Mouse (Mus musculus) testis, adult 2 months (tissue): ENCODE measurements around the gene Trip11. TPM values are rescaled to one million over a fixed set of nuclear protein-coding genes. Genes with fewer than 3 reads are reported as not detected.
A peak's percentile ranks its signal among the peaks of the same experiment; 100 is the strongest.

Experiments used
- H3K27ac ChIP-seq: fragments of 200-500 bp; 2 replicates; pipeline ENCODE4 v1.5.1; 2012; ENCODE audit warnings: low read depth, low read length; ENCODE audit not compliant: control insufficient read depth, insufficient read depth
- H3K27me3 ChIP-seq: fragments of 200-500 bp; 2 replicates; pipeline ENCODE4 v1.6.1; 2012; ENCODE audit warnings: mild to moderate bottlenecking, low read length, moderate library complexity; ENCODE audit not compliant: control insufficient read depth, insufficient read depth
- H3K36me3 ChIP-seq: fragments of 200-500 bp; 2 replicates; pipeline ENCODE4 v1.6.1; 2012; ENCODE audit warnings: mild to moderate bottlenecking, low read length; ENCODE audit not compliant: control insufficient read depth, insufficient read depth
- H3K4me1 ChIP-seq: fragments of 200-500 bp; 2 replicates; pipeline ENCODE4 v1.6.1; 2012; ENCODE audit warnings: low read length; ENCODE audit not compliant: control insufficient read depth, insufficient read depth
- H3K4me3 ChIP-seq: fragments of 200-500 bp; 2 replicates; pipeline ENCODE4 v1.5.1; 2012; ENCODE audit warnings: low read depth, mild to moderate bottlenecking, low read length, moderate library complexity, mixed read lengths; ENCODE audit not compliant: control insufficient read depth
- CTCF ChIP-seq: fragments of 200-500 bp; IDR thresholded peaks from 2 replicates; pipeline ENCODE4 v1.5.1; 2012; ENCODE audit warnings: low read depth, mild to moderate bottlenecking, inconsistent platforms, low read length, moderate library complexity; ENCODE audit not compliant: control insufficient read depth, insufficient read depth, insufficient replicate concordance
- POLR2A ChIP-seq: fragments of 200-500 bp; IDR thresholded peaks from 2 replicates; pipeline ENCODE4 v1.6.1; 2012; ENCODE audit warnings: low read depth, mild to moderate bottlenecking, inconsistent platforms, low read length, moderate library complexity; ENCODE audit not compliant: control insufficient read depth
- polyA plus RNA-seq: library from polyadenylated mRNA; depleted of rRNA; stranded (reverse); fragments of >200 nt; gene quantifications from 2 replicates; pipeline ENCODE4 v1.2.3, GENCODE M21; 2012

The Trip11 gene
- polyA plus RNA-seq, 1 experiment = 4.4 TPM

GRCm38 (mm10) chr12:101948801-101949200 is 35.7 kb upstream of the Trip11 start:
- no peaks in the 10 kb centered on the region for H3K27me3 ChIP-seq
- TF ChIP-seq POLR2A (no peak), CTCF (no peak)
- no peak overlapping the region for H3K4me3 ChIP-seq
- no peak overlapping the region for H3K27ac ChIP-seq
- no peaks in the 10 kb centered on the region for H3K4me1 ChIP-seq
- H3K36me3 ChIP-seq = peaks cover 3% of the 10 kb centered on the region

- H3K4me3 ChIP-seq = no peak overlapping the region
- H3K4me1 ChIP-seq = no peaks in the 10 kb centered on the region
- no peak for TF ChIP-seq POLR2A
- TF ChIP-seq CTCF = no peak
- no peak overlapping the region for H3K27ac ChIP-seq
- H3K27me3 ChIP-seq = no peaks in the 10 kb centered on the region
- peaks cover 3% of the 10 kb centered on the region for H3K36me3 ChIP-seq
These were observed 34.9 kb upstream of the Trip11 start for GRCm38 (mm10) chr12:101947986-101948385.

GRCm38 (mm10) chr12:101937572-101937971 is 24.5 kb upstream of the Trip11 start:
- no peaks in the 10 kb centered on the region for H3K4me1 ChIP-seq
- TF ChIP-seq POLR2A (no peak), CTCF (peak; percentile 1; the same call in 1 of the 2 replicates)

GRCm38 (mm10) chr12:101935223-101935622 is 22.2 kb upstream of the Trip11 start:
- TF ChIP-seq POLR2A = no peak
- TF ChIP-seq CTCF = no peak
- Histone ChIP-seq H3K4me3 (no peak overlapping the region), H3K27me3 (no peaks in the 10 kb centered on the region), H3K4me1 (no peaks in the 10 kb centered on the region), H3K27ac (no peak overlapping the region), H3K36me3 (peaks cover 1% of the 10 kb centered on the region; the same call in 1 of the 2 replicates)

More at GRCm38 (mm10) chr12:101937572-101937971, 24.5 kb upstream of the Trip11 start:
- no peaks in the 10 kb centered on the region for H3K27me3 ChIP-seq
- no peak overlapping the region for H3K27ac ChIP-seq
- peaks cover 3% of the 10 kb centered on the region for H3K36me3 ChIP-seq
- no peak overlapping the region for H3K4me3 ChIP-seq

GRCm38 (mm10) chr12:101928423-101928822 is 15.4 kb upstream of the Trip11 start:
- Histone ChIP-seq H3K27me3 (no peaks in the 10 kb centered on the region), H3K36me3 (no peaks in the 10 kb centered on the region), H3K27ac (no peak overlapping the region), H3K4me1 (no peaks in the 10 kb centered on the region), H3K4me3 (no peak overlapping the region)
- TF ChIP-seq CTCF (no peak), POLR2A (no peak)

GRCm38 (mm10) chr12:101922313-101922712 is 9.2 kb upstream of the Trip11 start:
- H3K4me3 ChIP-seq = no peak overlapping the region
- no peaks in the 10 kb centered on the region for H3K4me1 ChIP-seq
- no peak overlapping the region for H3K27ac ChIP-seq
- no peak for TF ChIP-seq CTCF
- no peak for TF ChIP-seq POLR2A
- no peaks in the 10 kb centered on the region; the same call in 1 of the 2 replicates for H3K36me3 ChIP-seq
- H3K27me3 ChIP-seq = no peaks in the 10 kb centered on the region

GRCm38 (mm10) chr12:101919847-101920246 is 6.8 kb upstream of the Trip11 start:
- Histone ChIP-seq H3K36me3 (no peaks in the 10 kb centered on the region; the same call in 1 of the 2 replicates), H3K4me1 (no peaks in the 10 kb centered on the region), H3K27me3 (no peaks in the 10 kb centered on the region), H3K27ac (no peak overlapping the region), H3K4me3 (no peak overlapping the region)
- TF ChIP-seq CTCF = no peak
- no peak for TF ChIP-seq POLR2A
